Mouse (Mus musculus): ENCODE data around the gene Dlg2.

Gene Dlg2

GRCm38 (mm10) chr7:92320181-92320580, 1843.7 kb downstream of the Dlg2 start:
- DNase-seq: peak; percentile 66 to 77

GRCm38 (mm10) chr7:92321786-92322185, 1845.3 kb downstream of the Dlg2 start:
- no peak for DNase-seq

GRCm38 (mm10) chr7:92322342-92323069, 1846.0 kb downstream of the Dlg2 start:
- peak in 1 of 2 experiments; percentile 19 for DNase-seq

- DNase-seq: peak; percentile 77 to 84
These were observed 1847.2 kb downstream of the Dlg2 start for GRCm38 (mm10) chr7:92323710-92324109.

- DNase-seq: no peak
These were observed 1850.9 kb downstream of the Dlg2 start for GRCm38 (mm10) chr7:92327343-92327896.

DNA sequence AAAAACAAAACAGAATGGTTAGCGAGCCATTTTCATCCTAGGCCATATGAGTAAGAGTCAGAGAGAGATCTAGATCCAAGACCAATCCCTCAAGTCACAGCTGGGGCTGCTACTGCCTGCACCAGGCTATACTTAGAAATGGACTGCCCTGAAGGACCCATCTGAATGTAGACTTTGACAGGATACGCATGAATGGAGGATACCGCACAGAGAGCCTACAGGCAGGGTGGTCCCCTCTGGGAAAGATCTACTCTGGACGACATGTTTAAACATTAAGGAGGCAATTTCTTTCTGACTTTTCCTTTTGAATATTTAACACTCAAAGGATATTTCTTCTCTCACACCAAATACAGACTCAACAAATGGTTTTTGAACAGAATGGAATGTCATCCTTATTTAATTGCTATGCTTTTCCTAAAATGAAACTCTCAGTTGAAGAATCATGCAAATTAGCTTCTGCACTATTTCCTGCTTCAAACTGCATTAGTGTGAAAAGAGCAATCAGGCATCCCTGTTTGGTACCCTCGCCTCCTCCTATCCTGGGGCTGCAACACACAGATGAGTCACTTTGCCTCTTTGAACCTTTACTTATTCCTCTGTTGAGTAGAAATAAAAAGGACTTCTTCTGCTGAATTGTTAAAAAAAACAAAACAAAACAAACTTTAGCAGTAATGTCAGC, 1856.9 kb downstream of the Dlg2 start:
- DNase-seq: no peak

DNA sequence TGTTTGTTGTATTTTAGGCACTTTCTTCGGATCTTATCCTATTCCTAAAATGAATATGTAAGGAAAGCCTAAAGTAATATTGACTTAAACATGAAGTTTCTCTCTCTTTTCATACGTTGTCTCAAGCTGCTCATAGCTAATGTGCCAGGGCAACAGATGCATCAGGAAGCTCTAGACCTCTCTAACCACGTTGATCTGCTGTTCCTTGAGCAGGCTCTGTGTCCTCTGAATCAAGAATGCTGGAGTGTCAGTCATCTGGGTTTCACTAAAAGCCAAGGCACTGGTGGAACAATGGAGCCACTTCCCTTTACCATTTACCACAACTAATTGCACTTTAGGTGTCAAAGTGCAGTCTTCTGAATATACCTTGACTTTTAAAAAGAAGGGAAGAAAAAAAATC, 1880.1 kb downstream of the Dlg2 start:
- no peak for DNase-seq

GRCm38 (mm10) chr7:92363386-92363785, 1886.9 kb downstream of the Dlg2 start:
- no peak for DNase-seq

- DNase-seq: no peak
These were observed 1887.3 kb downstream of the Dlg2 start for GRCm38 (mm10) chr7:92363800-92364199.

DNA sequence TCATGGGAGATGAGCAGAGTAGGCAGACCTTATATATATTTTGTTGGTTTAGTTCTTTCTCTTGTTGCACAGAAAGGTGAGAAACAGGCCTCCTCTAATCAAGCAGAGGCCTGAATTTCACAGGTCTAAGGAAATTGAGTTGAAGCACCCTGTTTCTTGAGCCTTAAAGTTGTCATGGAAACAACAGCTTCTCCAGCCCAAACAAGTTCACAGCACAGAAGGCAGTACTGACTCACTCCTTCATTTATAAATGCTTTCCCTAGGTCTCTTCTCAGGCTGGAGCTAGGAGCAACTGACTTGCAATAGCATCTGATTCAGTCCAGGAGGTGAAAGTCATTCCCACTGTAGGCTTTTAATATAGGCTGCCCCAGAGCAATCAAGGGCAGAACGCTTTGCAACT, 1890.6 kb downstream of the Dlg2 start:
- no peak for DNase-seq

- DNase-seq: no peak
These were observed 1894.0 kb downstream of the Dlg2 start for GRCm38 (mm10) chr7:92370521-92370920.

GRCm38 (mm10) chr7:92371638-92372037, 1895.2 kb downstream of the Dlg2 start:
- no peak for DNase-seq

DNA sequence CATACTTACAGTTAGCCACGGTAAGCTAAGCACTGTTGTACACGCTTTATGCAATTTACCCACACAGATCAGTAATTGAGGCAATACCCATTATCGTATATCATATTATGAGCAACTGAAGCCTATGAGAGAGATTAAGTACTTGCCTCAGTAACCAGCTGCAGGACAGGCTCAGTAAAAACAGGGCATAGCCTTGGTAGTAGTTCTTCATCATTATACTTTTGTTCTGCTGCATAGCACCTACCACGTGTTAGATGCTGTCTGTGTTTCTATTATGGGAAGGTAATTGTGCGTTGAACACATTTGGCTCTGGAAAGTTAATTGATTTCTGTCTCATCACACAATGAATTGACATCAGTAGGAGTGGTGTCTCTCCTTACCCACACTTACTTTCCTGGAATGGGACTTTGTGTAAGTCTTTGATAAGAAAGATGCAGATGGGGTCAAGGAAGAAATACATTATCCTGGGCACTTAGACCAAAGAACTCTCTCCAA, 1897.4 kb downstream of the Dlg2 start:
- no peak for DNase-seq

- no peak for DNase-seq
These were observed 1907.5 kb downstream of the Dlg2 start for GRCm38 (mm10) chr7:92383913-92384484.

- no peak for DNase-seq
These were observed 1915.7 kb downstream of the Dlg2 start for GRCm38 (mm10) chr7:92392052-92392640.

- peak; percentile 56 to 58 for DNase-seq
These were observed 1920.3 kb downstream of the Dlg2 start for GRCm38 (mm10) chr7:92396783-92397182.

DNA sequence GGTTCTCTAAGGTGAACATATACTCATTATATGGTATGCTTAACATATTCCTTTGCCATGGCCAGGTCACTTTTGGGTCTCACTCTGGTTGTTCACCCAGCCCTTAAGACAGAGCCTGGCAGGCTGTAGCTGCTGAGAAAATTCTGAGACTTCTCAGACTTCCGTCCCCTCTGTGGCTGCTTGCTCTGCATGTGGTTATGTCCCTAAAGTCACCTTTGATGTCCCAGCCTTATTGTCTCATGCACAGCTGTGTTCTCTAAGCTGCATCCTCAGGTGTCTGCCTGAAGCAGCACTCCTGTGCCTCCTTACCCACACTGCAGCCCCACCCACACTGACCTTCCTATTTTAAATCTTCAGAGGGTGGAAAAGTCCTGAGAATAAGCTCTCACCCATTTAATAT, 1922.4 kb downstream of the Dlg2 start:
- DNase-seq: no peak

GRCm38 (mm10) chr7:92400551-92400950, 1924.1 kb downstream of the Dlg2 start:
- peak in 1 of 2 experiments; percentile 22 for DNase-seq

GRCm38 (mm10) chr7:92401001-92401688, 1924.7 kb downstream of the Dlg2 start:
- peak; percentile 80 for DNase-seq

- no peak for DNase-seq
These were observed 1932.0 kb downstream of the Dlg2 start for GRCm38 (mm10) chr7:92408479-92408878.

DNA sequence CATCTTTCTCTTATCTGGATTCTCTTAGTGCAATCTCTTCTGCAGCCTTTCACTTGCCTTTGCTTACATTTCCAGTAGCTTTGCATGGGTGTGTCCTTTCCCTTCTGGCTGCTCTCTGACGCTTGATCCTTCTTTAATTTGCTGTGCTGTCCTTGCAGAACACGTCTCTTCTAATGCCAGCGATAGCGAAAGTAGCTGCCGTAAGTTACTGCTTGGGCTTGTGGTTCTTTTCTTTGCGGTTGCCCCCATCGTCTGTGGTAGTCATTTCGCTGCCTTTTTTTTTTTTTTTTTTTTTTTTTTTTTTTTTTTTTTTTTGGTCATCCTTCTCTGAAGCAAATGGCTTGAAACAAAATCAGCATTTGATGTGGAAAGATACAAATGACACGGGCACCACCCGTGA, 1944.0 kb downstream of the Dlg2 start:
- DNase-seq: no peak

DNA sequence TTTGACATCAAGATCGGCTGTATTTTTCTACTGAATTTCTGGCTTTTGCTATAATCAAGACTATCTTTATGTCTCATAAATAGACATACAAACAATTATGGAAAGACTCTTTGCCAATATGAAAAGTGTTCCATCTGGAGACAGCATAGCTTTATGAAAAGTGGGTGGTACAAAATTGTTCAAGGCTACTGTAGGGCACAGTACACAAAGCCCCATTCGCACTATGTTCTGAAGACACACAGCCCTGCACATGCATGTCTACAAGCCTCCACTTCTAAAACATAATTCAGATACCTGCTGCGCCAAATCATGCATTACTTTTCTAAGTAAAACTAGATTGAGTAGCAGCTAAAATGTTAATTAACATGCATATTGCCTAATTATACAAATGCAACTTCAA, 1946.5 kb downstream of the Dlg2 start:
- DNase-seq: no peak

- peak; percentile 30 to 41 for DNase-seq
These were observed 1948.2 kb downstream of the Dlg2 start for GRCm38 (mm10) chr7:92424703-92425102.

All from cerebellum, postnatal 10 days (tissue).